Mouse (Mus musculus): ENCODE data around the gene Pramef25.
"Not testable (repeated sequence)": the region's sequence is repeated elsewhere in the genome, so short reads cannot be mapped to it uniquely, and the experiment has no call there.

The Pramef25 gene

GRCm38 (mm10) chr4:143950916-143951315, at the start of gene Pramef25:
Gene Pramef25 (minus strand): TSS chr4:143951016.
- DNase-seq: not testable (repeated sequence)

DNA sequence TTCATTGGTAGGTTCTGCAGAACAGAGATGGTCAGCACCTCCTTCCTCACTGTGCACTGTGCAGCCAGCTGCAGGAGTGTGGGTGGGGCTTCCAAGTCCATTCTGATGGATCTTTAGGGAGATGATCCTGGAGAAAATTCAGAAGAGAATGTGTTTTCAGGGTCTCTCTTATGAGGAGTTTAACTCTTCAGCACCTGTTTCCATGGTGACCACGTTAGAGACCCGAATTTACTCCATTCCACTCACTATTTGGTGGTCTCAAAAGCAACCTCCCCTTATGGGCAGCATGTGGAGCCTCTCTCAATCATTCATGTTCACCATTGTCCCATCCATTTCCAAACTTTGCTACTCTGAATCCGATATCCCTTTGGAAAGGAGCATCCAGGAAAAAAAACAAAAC, 43.5 kb upstream of the Pramef25 start, which contains the start of gene Pramef17:
Gene Pramef17 (minus strand): TSS at position 101 of the 400 bp plus-strand sequence.
- DNase-seq: not testable (repeated sequence)

DNA sequence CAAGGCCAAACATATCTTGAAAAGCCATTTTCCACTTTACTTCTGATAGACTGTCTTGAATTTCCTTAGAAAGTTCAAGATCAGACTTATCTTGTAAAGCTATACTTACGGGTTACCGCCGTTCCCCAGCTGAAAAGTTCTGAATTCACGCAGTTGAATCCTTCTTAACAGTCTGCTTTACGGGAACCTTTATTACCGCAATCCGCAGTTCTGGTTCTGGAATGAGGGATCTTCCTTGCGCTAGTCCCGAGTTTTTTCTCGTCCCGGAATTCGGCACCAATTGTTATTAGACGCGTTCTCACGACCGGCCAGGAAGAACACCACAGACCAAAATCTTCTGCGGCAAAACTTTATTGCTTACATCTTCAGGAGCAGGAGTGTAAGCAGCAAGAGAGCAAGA, 37.3 kb upstream of the Pramef25 start:
- not testable (repeated sequence) for DNase-seq

DNA sequence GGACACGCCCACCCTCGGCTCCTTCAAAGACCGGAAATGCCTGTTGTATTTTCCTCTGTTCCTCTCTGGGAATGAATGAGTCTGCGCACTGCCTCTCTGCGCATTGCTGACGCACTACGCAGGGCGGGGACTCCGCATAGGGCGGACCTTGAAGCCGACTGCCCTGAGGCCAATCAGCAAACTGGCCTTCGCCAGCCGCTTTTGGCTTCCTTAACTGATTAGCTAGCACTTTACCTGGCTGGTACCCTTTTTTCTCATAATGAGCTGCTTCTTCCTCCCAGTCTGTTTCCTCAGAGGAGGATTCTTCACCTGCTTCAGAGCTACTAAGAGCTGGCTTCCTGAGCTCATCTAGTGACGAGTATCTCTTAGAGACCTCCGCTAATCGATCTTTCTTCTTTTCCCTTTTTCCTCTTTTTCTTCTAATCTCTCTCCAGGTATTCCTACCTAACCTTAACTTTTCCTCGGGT, 36.7 kb upstream of the Pramef25 start:
- DNase-seq: not testable (repeated sequence)

- not testable (repeated sequence) for DNase-seq
Measured at GRCm38 (mm10) chr4:143985733-143986132, 34.9 kb upstream of the Pramef25 start.

DNA sequence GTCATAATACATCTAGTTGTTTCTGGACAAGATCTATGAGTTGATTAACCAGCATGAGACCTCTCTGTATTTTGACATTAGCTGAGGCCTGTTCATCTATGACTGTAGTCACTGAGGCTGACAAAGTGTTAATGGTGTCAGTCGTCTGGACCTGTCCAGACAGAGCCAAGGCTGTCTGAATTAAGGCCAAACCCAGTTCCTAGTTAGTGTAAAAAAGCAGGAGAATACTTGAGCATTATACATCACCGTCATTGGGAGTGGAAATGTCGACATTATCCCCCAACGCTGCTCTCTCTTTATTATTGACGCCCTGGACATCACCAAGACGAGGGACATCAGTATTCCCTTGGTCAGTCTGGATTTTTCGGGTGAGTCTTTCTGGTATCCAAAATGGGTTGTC, 34.3 kb upstream of the Pramef25 start:
- DNase-seq: not testable (repeated sequence)

- not testable (repeated sequence) for DNase-seq
Measured at GRCm38 (mm10) chr4:143983446-143983845, 32.6 kb upstream of the Pramef25 start.

GRCm38 (mm10) chr4:143966850-143967249, 16.0 kb upstream of the Pramef25 start, which contains the start of gene Gm13101:
Gene Gm13101 (minus strand): TSS chr4:143966950.
- DNase-seq: not testable (repeated sequence)

- not testable (repeated sequence) for DNase-seq
Measured at GRCm38 (mm10) chr4:143900280-143900679, 50.5 kb downstream of the Pramef25 start, which contains the start of gene Pramef6. Gene Pramef6 (minus strand): TSS chr4:143900380.

All from retina, postnatal 1 day (tissue).